Mouse (Mus musculus): ENCODE data around the gene Ppp1r35.
"Not testable (repeated sequence)": the region's sequence is repeated elsewhere in the genome, so short reads cannot be mapped to it uniquely, and the experiment has no call there.

The Ppp1r35 gene

GRCm38 (mm10) chr5:137778635-137779034, at the start of gene Ppp1r35:
TSS of gene Ppp1r35 (plus strand) at chr5:137778849.
- DNase-seq (ENCODE audit: low spot score in 2 of 2), result peak; percentile 94 to 96

GRCm38 (mm10) chr5:137733638-137734288, 44.9 kb upstream of the Ppp1r35 start:
- no peak for DNase-seq (ENCODE audit: low spot score in 2 of 2)

- no peak for DNase-seq (ENCODE audit: low spot score in 2 of 2)
Observed at GRCm38 (mm10) chr5:137734289-137735061, 44.2 kb upstream of the Ppp1r35 start.

- DNase-seq (ENCODE audit: low spot score in 2 of 2), result no peak
Observed at GRCm38 (mm10) chr5:137737400-137737940, 41.2 kb upstream of the Ppp1r35 start.

GRCm38 (mm10) chr5:137738516-137738915, 40.1 kb upstream of the Ppp1r35 start:
- no peak for DNase-seq (ENCODE audit: low spot score in 2 of 2)

GRCm38 (mm10) chr5:137739471-137739870, 39.2 kb upstream of the Ppp1r35 start:
- DNase-seq (ENCODE audit: low spot score in 2 of 2), result no peak

- no peak for DNase-seq (ENCODE audit: low spot score in 2 of 2)
Observed at GRCm38 (mm10) chr5:137740506-137740905, 38.1 kb upstream of the Ppp1r35 start.

GRCm38 (mm10) chr5:137741023-137741931, 37.4 kb upstream of the Ppp1r35 start, which contains the start of gene Nyap1:
TSS of gene Nyap1 (minus strand) at chr5:137741607.
- DNase-seq (ENCODE audit: low spot score in 2 of 2), result peak; percentile 86 to 89

- no peak for DNase-seq (ENCODE audit: low spot score in 2 of 2)
Observed at GRCm38 (mm10) chr5:137742048-137742447, 36.6 kb upstream of the Ppp1r35 start.

- no peak for DNase-seq (ENCODE audit: low spot score in 2 of 2)
Observed at GRCm38 (mm10) chr5:137742836-137743235, 35.8 kb upstream of the Ppp1r35 start.

- no peak for DNase-seq (ENCODE audit: low spot score in 2 of 2)
Observed at GRCm38 (mm10) chr5:137744197-137744596, 34.5 kb upstream of the Ppp1r35 start.

GRCm38 (mm10) chr5:137745214-137746171, 33.2 kb upstream of the Ppp1r35 start, which contains the start of gene Tsc22d4:
TSS of gene Tsc22d4 (plus strand) at chr5:137745730.
- DNase-seq (ENCODE audit: low spot score in 2 of 2), result peak; percentile 94

- peak in 1 of 2 experiments; percentile 88 for DNase-seq (ENCODE audit: low spot score in 2 of 2)
Observed at GRCm38 (mm10) chr5:137746282-137746850, 32.3 kb upstream of the Ppp1r35 start.

GRCm38 (mm10) chr5:137746851-137747325, 31.8 kb upstream of the Ppp1r35 start:
- DNase-seq (ENCODE audit: low spot score in 2 of 2), result peak; percentile 62 to 79

- peak; percentile 75 to 76 for DNase-seq (ENCODE audit: low spot score in 2 of 2)
Observed at GRCm38 (mm10) chr5:137747326-137747961, 31.2 kb upstream of the Ppp1r35 start.

- peak; percentile 40 to 46 for DNase-seq (ENCODE audit: low spot score in 2 of 2)
Observed at GRCm38 (mm10) chr5:137748130-137748770, 30.4 kb upstream of the Ppp1r35 start.

GRCm38 (mm10) chr5:137749196-137749836, 29.3 kb upstream of the Ppp1r35 start:
- peak in 1 of 2 experiments; percentile 42 for DNase-seq (ENCODE audit: low spot score in 2 of 2)

- not testable (repeated sequence) for DNase-seq (ENCODE audit: low spot score in 2 of 2)
Observed at GRCm38 (mm10) chr5:137750212-137750611, 28.4 kb upstream of the Ppp1r35 start.
